Mouse (Mus musculus) spleen, adult 2 months (tissue): ENCODE data around the gene Slc12a7. TPM values are rescaled to one million over a fixed set of nuclear protein-coding genes. Genes with fewer than 3 reads are reported as not detected.

Source experiments
- DNase-seq, 2 experiments: peaks; one replicate each; pipeline versions ENCODE4 v3.0.0 to v3.0.0-alpha.2; 2012 to 2021; ENCODE audit warnings: low spot score in 2 of 2, low read depth in 1 of 2
- H3K27ac ChIP-seq: fragments of 200-500 bp; 2 replicates; pipeline ENCODE4 v1.5.1; 2012; ENCODE audit warnings: low read length, inconsistent platforms; ENCODE audit not compliant: insufficient read depth
- H3K27me3 ChIP-seq: fragments of 200-500 bp; 2 replicates; pipeline ENCODE4 v1.6.1; 2012; ENCODE audit warnings: mild to moderate bottlenecking, moderate library complexity, low read length, inconsistent platforms; ENCODE audit not compliant: control insufficient read depth, insufficient read depth
- H3K36me3 ChIP-seq: fragments of 200-500 bp; 2 replicates; pipeline ENCODE4 v1.6.1; 2012; ENCODE audit warnings: mild to moderate bottlenecking, low read length, inconsistent platforms; ENCODE audit not compliant: control insufficient read depth, insufficient read depth
- H3K4me1 ChIP-seq: fragments of 200-500 bp; 2 replicates; pipeline ENCODE4 v1.6.1; 2011; ENCODE audit warnings: inconsistent platforms; ENCODE audit not compliant: control insufficient read depth, insufficient read depth, insufficient read length
- H3K4me3 ChIP-seq: fragments of 200-500 bp; 2 replicates; pipeline ENCODE4 v1.5.1; 2011; ENCODE audit warnings: mild to moderate bottlenecking, inconsistent platforms; ENCODE audit not compliant: insufficient read depth, insufficient read length; ENCODE audit errors: extremely low read depth
- CTCF ChIP-seq: fragments of 200-500 bp; IDR thresholded peaks from 2 replicates; pipeline ENCODE4 v1.5.1; 2011; ENCODE audit warnings: mild to moderate bottlenecking, inconsistent platforms; ENCODE audit not compliant: insufficient read depth, insufficient read length, insufficient replicate concordance; ENCODE audit errors: extremely low read depth
- POLR2A ChIP-seq: fragments of 200-500 bp; IDR thresholded peaks from 2 replicates; pipeline ENCODE4 v1.6.1; 2011; ENCODE audit warnings: low read depth, low read length, inconsistent platforms
- WGBS: fragments of 180-500 bp; shearing (Covaris S2); methylation state at CpG from one replicate; pipeline ENCODE4 v1.1.7; 2018; 5-methylcytosine and 5-hydroxymethylcytosine counted together
- polyA plus RNA-seq: library from polyadenylated mRNA; depleted of rRNA; stranded (reverse); fragments of >200 nt; gene quantifications from 2 replicates; pipeline ENCODE4 v1.2.3, GENCODE M21; 2012; rRNA removed

The Slc12a7 gene
- polyA plus RNA-seq: 56.2 and 60.2 TPM in 2 replicates

GRCm38 (mm10) chr13:73732742-73733700, at the start of gene Slc12a7:
Slc12a7 (plus strand) TSS chr13:73733094.
- Histone ChIP-seq H3K27me3 (0 out of 2 replicates have a peak, but pooled peaks cover 5% of the 10 kb centered on the region), H3K27ac (peak within 1 kb of the TSS; percentile 61), H3K4me3 (peak within 1 kb of the TSS; percentile 60), H3K4me1 (peaks cover 10% of the 10 kb centered on the region; the same call in 1 of the 2 replicates), H3K36me3 (no peaks in the 10 kb centered on the region)
- DNase-seq: peak in 1 of 2 experiments; percentile 14
- WGBS: 16% methylated on average over 48 of the region's 48 CpGs
- peak; percentile 19; the same call in 1 of the 2 replicates for TF ChIP-seq POLR2A
- no peak for TF ChIP-seq CTCF

- WGBS: 82% methylated on average over 11 of the region's 11 CpGs
Observed at GRCm38 (mm10) chr13:73683682-73684081, 49.2 kb upstream of the Slc12a7 start.

GRCm38 (mm10) chr13:73684412-73684811, 48.5 kb upstream of the Slc12a7 start:
- Histone ChIP-seq H3K36me3 (no peaks in the 10 kb centered on the region), H3K4me3 (no peak overlapping the region), H3K27ac (no peak overlapping the region), H3K4me1 (no peaks in the 10 kb centered on the region), H3K27me3 (no peaks in the 10 kb centered on the region)
- 91% methylated on average over 1 of the region's 1 CpGs for WGBS
- DNase-seq: no peak
- TF ChIP-seq POLR2A (no peak), CTCF (no peak)

More at GRCm38 (mm10) chr13:73683682-73684081, 49.2 kb upstream of the Slc12a7 start:
- no peak for DNase-seq
- H3K27me3 ChIP-seq: no peaks in the 10 kb centered on the region
- TF ChIP-seq POLR2A: no peak
- H3K36me3 ChIP-seq: no peaks in the 10 kb centered on the region
- H3K4me3 ChIP-seq: no peak overlapping the region
- no peaks in the 10 kb centered on the region for H3K4me1 ChIP-seq
- H3K27ac ChIP-seq: no peak overlapping the region

- Histone ChIP-seq H3K4me1 (no peaks in the 10 kb centered on the region), H3K27me3 (no peaks in the 10 kb centered on the region), H3K36me3 (no peaks in the 10 kb centered on the region), H3K4me3 (no peak overlapping the region), H3K27ac (no peak overlapping the region)
- TF ChIP-seq CTCF: no peak
- TF ChIP-seq POLR2A: no peak
- WGBS: 81% methylated on average over 6 of the region's 6 CpGs
- no peak for DNase-seq
Observed at GRCm38 (mm10) chr13:73685502-73685901, 47.4 kb upstream of the Slc12a7 start.

- peaks cover 3% of the 10 kb centered on the region; the same call in 1 of the 2 replicates for H3K4me1 ChIP-seq
- no peak overlapping the region for H3K4me3 ChIP-seq
- no peak for DNase-seq
- TF ChIP-seq CTCF (no peak), POLR2A (no peak)
- 67% methylated on average over 3 of the region's 3 CpGs for WGBS
- H3K27me3 ChIP-seq: no peaks in the 10 kb centered on the region
- no peaks in the 10 kb centered on the region for H3K36me3 ChIP-seq
- no peak overlapping the region for H3K27ac ChIP-seq
Observed at GRCm38 (mm10) chr13:73687601-73688000, 45.3 kb upstream of the Slc12a7 start.

- peaks cover 3% of the 10 kb centered on the region; the same call in 1 of the 2 replicates for H3K4me1 ChIP-seq
- 51% methylated on average over 4 of the region's 4 CpGs for WGBS
- no peak overlapping the region for H3K27ac ChIP-seq
- TF ChIP-seq POLR2A (no peak), CTCF (no peak)
- H3K4me3 ChIP-seq: no peak overlapping the region
- no peak for DNase-seq
- H3K27me3 ChIP-seq: no peaks in the 10 kb centered on the region
- no peaks in the 10 kb centered on the region for H3K36me3 ChIP-seq
Observed at GRCm38 (mm10) chr13:73688934-73689333, 44.0 kb upstream of the Slc12a7 start.
